Mouse (Mus musculus): ENCODE measurements around the gene Lsg1.

The Lsg1 gene

GRCm38 (mm10) chr16:30515418-30515817 is 72.0 kb downstream of the Lsg1 start:
- DNase-seq, result no peak

- no peak for DNase-seq
Measured at GRCm38 (mm10) chr16:30513050-30514024, 74.1 kb downstream of the Lsg1 start.

- no peak for DNase-seq
Measured at GRCm38 (mm10) chr16:30512375-30513049, 74.9 kb downstream of the Lsg1 start.

- DNase-seq, result no peak
Measured at GRCm38 (mm10) chr16:30511563-30512340, 75.6 kb downstream of the Lsg1 start.

- DNase-seq, result peak; percentile 88
Measured at GRCm38 (mm10) chr16:30510504-30511451, 76.6 kb downstream of the Lsg1 start.
